Mouse (Mus musculus) stomach, embryonic 15.5 days (tissue): ENCODE results near the gene Fam120c. TPM values are rescaled to one million over a fixed set of nuclear protein-coding genes. Genes with fewer than 3 reads are reported as not detected.
"Not testable (repeated sequence)": the region's sequence is repeated elsewhere in the genome, so short reads cannot be mapped to it uniquely, and the experiment has no call there.

Experiments
- ATAC-seq: fragments of 200-750 bp; cut with Nextera tagmentation; 2 replicates; pipeline ENCODE4 v1.8.0; 2017; ENCODE audit warnings: low read depth, moderate number of reproducible peaks, moderate TSS enrichment; ENCODE audit not compliant: insufficient read depth, low FRiP score
- H3K27ac ChIP-seq: fragments of 300-500 bp; sonication (generic); 2 replicates; pipeline ENCODE4 v1.5.1; 2015; ENCODE audit warnings: mild to moderate bottlenecking, inconsistent platforms
- H3K27me3 ChIP-seq: fragments of 300-500 bp; sonication (generic); replicated peaks from 2 replicates; pipeline ENCODE4 v1.6.1; 2015; ENCODE audit warnings: inconsistent platforms
- H3K36me3 ChIP-seq: fragments of 300-500 bp; sonication (generic); 2 replicates; pipeline ENCODE4 v1.6.1; 2015; ENCODE audit warnings: inconsistent platforms
- H3K4me1 ChIP-seq: fragments of 300-500 bp; sonication (generic); 2 replicates; pipeline ENCODE4 v1.6.1; 2015; ENCODE audit warnings: inconsistent platforms
- H3K4me2 ChIP-seq: fragments of 300-500 bp; sonication (generic); 2 replicates; pipeline ENCODE4 v1.6.1; 2015; ENCODE audit warnings: mild to moderate bottlenecking, inconsistent platforms
- H3K4me3 ChIP-seq: fragments of 300-500 bp; sonication (generic); replicated peaks from 2 replicates; pipeline ENCODE4 v1.5.1; 2015; ENCODE audit warnings: inconsistent platforms
- H3K9ac ChIP-seq: fragments of 300-500 bp; sonication (generic); 2 replicates; pipeline ENCODE4 v1.6.1; 2015; ENCODE audit warnings: inconsistent platforms
- H3K9me3 ChIP-seq: fragments of 300-500 bp; sonication (generic); 2 replicates; pipeline ENCODE4 v1.6.1; 2016; ENCODE audit warnings: inconsistent platforms
- WGBS: fragments of 180-500 bp; shearing (Covaris S2); methylation state at CpG from one replicate; pipeline ENCODE4 v1.1.7; 2015; 5-methylcytosine and 5-hydroxymethylcytosine counted together
- polyA plus RNA-seq: library from polyadenylated mRNA; unstranded; fragments of >200 nt; fragmentation: Nextera tagmentation; extraction: Ambion mirVana; gene quantifications from 2 replicates; pipeline ENCODE4 v1.2.1, GENCODE M21; 2015

The Fam120c gene
- polyA plus RNA-seq, 1 experiment from 2014 or later = 3.5 TPM

DNA sequence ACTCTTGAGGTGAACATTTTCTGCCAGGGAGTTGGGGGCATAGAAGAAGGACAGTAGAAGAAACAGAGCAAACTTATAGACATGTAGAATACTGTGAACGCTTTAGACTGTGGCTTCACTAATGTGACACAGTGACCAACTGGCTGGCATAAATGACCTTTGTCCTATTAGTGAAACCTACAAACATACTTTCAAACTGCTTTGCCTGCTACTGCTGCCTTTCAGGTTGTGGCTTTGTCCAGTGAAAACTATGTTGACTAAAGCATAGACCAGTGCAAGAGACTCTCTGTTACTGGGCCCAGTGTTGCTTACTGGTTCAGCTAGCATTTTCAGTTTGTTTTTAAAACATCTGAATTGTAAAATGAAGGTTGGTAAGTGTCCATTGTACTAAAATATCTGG is 100.2 kb downstream of the Fam120c start:
- no peak overlapping the region for H3K4me3 ChIP-seq
- WGBS = 94% methylated on average over 1 of the region's 1 CpGs
- H3K36me3 ChIP-seq = no peaks in the 10 kb centered on the region
- H3K27me3 ChIP-seq = no peaks in the 10 kb centered on the region
- no peaks in the 10 kb centered on the region for H3K4me1 ChIP-seq
- no peak for ATAC-seq
- H3K9me3 ChIP-seq = no peaks in the 10 kb centered on the region
- no peak overlapping the region for H3K27ac ChIP-seq
- no peak overlapping the region for H3K9ac ChIP-seq
- H3K4me2 ChIP-seq = no peak overlapping the region

- no peak overlapping the region for H3K27ac ChIP-seq
- 80% methylated on average over 3 of the region's 3 CpGs for WGBS
- H3K4me2 ChIP-seq = no peak overlapping the region
Measured at GRCm38 (mm10) chrX:151488128-151488527, 144.2 kb downstream of the Fam120c start.

GRCm38 (mm10) chrX:151493269-151493668 is 149.3 kb downstream of the Fam120c start:
- H3K4me2 ChIP-seq, H3K9me3 ChIP-seq, H3K4me1 ChIP-seq, H3K27ac ChIP-seq, H3K36me3 ChIP-seq, H3K9ac ChIP-seq, ATAC-seq, H3K27me3 ChIP-seq, H3K4me3 ChIP-seq: not testable (repeated sequence)
- 87% methylated on average over 4 of the region's 4 CpGs for WGBS

More at GRCm38 (mm10) chrX:151488128-151488527, 144.2 kb downstream of the Fam120c start:
- H3K27me3 ChIP-seq = no peaks in the 10 kb centered on the region
- no peaks in the 10 kb centered on the region for H3K9me3 ChIP-seq
- H3K4me3 ChIP-seq = no peak overlapping the region
- ATAC-seq = no peak
- H3K4me1 ChIP-seq = no peaks in the 10 kb centered on the region
- H3K36me3 ChIP-seq = no peaks in the 10 kb centered on the region
- H3K9ac ChIP-seq = no peak overlapping the region

GRCm38 (mm10) chrX:151496596-151496995 is 152.6 kb downstream of the Fam120c start:
- no peaks in the 10 kb centered on the region for H3K4me1 ChIP-seq
- no peak for ATAC-seq
- no peak overlapping the region for H3K4me2 ChIP-seq
- H3K4me3 ChIP-seq = no peak overlapping the region
- H3K36me3 ChIP-seq = no peaks in the 10 kb centered on the region
- H3K9ac ChIP-seq = no peak overlapping the region
- H3K27me3 ChIP-seq = no peaks in the 10 kb centered on the region
- no peak overlapping the region for H3K27ac ChIP-seq
- WGBS = 82% methylated on average over 1 of the region's 1 CpGs
- H3K9me3 ChIP-seq = no peaks in the 10 kb centered on the region

- Histone ChIP-seq H3K4me1 (no peaks in the 10 kb centered on the region), H3K27ac (no peak overlapping the region), H3K9me3 (no peaks in the 10 kb centered on the region), H3K36me3 (no peaks in the 10 kb centered on the region), H3K4me3 (no peak overlapping the region), H3K27me3 (no peaks in the 10 kb centered on the region), H3K9ac (no peak overlapping the region), H3K4me2 (no peak overlapping the region)
- no peak for ATAC-seq
Measured at GRCm38 (mm10) chrX:151508536-151508935, 164.6 kb downstream of the Fam120c start.

GRCm38 (mm10) chrX:151509906-151510305 is 165.9 kb downstream of the Fam120c start:
- ATAC-seq = no peak
- Histone ChIP-seq H3K9me3 (no peaks in the 10 kb centered on the region), H3K36me3 (no peaks in the 10 kb centered on the region), H3K4me1 (no peaks in the 10 kb centered on the region), H3K4me3 (no peak overlapping the region), H3K9ac (no peak overlapping the region), H3K27me3 (no peaks in the 10 kb centered on the region), H3K27ac (no peak overlapping the region), H3K4me2 (no peak overlapping the region)
- WGBS = 86% methylated on average over 1 of the region's 1 CpGs

DNA sequence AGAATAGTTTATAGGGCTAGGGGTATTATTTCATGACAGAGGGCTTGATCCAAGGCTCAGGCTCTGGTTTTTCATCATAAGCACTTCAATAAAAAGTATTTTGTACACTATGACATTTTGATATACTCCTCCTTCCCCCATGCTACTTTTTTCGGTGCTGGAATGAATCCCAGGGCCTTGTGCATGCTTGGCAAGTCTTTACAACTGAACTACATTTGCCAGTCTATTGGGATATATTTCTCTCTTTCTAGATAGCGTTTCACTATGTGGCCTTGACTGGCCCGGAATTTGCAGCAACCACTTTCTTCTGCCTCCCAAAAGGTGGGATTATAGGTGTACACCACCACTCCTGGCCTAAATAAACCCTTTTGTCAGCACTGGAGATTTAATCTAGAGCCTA is 169.1 kb downstream of the Fam120c start:
- Histone ChIP-seq H3K9me3 (no peaks in the 10 kb centered on the region), H3K4me3 (no peak overlapping the region), H3K4me2 (no peak overlapping the region), H3K36me3 (no peaks in the 10 kb centered on the region), H3K27me3 (no peaks in the 10 kb centered on the region), H3K27ac (no peak overlapping the region), H3K9ac (no peak overlapping the region), H3K4me1 (no peaks in the 10 kb centered on the region)
- WGBS = 75% methylated on average over 3 of the region's 3 CpGs
- ATAC-seq = no peak

- H3K4me3 ChIP-seq = no peak overlapping the region
- no peak for ATAC-seq
Measured at GRCm38 (mm10) chrX:151513694-151514093, 169.7 kb downstream of the Fam120c start.

DNA sequence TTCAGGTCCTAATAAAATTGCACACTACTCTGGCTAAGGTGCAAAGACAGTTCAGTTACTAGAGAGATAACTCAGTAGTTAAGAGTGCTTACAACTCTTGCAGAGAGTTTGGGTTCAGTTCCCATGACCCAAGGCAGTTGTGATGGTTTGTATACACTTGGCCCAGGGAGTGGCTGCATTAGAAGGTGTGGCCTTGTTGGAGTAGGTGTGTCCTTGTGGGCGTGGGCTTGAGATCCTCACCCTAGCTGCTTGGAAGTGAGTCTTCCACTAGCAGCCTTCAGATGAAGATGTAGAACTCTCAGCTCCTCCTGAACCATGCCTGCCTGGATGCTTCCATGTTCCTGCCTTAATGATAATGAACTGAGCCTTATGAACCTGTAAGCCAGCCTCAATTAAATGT is 174.2 kb downstream of the Fam120c start:
- Histone ChIP-seq H3K27me3 (no peaks in the 10 kb centered on the region), H3K36me3 (no peaks in the 10 kb centered on the region), H3K4me3 (no peak overlapping the region), H3K27ac (no peak overlapping the region), H3K4me1 (no peaks in the 10 kb centered on the region), H3K9ac (no peak overlapping the region), H3K9me3 (no peaks in the 10 kb centered on the region), H3K4me2 (no peak overlapping the region)
- WGBS = 63% methylated on average over 1 of the region's 1 CpGs
- no peak for ATAC-seq

More at GRCm38 (mm10) chrX:151513694-151514093, 169.7 kb downstream of the Fam120c start:
- WGBS = 91% methylated on average over 2 of the region's 2 CpGs
- H3K9ac ChIP-seq = no peak overlapping the region
- no peak overlapping the region for H3K27ac ChIP-seq
- no peaks in the 10 kb centered on the region for H3K27me3 ChIP-seq
- H3K4me1 ChIP-seq = no peaks in the 10 kb centered on the region
- H3K4me2 ChIP-seq = no peak overlapping the region
- no peaks in the 10 kb centered on the region for H3K36me3 ChIP-seq
- H3K9me3 ChIP-seq = no peaks in the 10 kb centered on the region

GRCm38 (mm10) chrX:151520127-151520457 is 176.1 kb downstream of the Fam120c start:
- Histone ChIP-seq H3K9ac (no peak overlapping the region), H3K9me3 (no peaks in the 10 kb centered on the region), H3K4me3 (peak overlapping the region; percentile 57), H3K27me3 (no peaks in the 10 kb centered on the region), H3K4me1 (no peaks in the 10 kb centered on the region), H3K36me3 (no peaks in the 10 kb centered on the region), H3K27ac (peak overlapping the region; percentile 98), H3K4me2 (peak overlapping the region; percentile 36)
- WGBS = 24% methylated on average over 16 of the region's 17 CpGs
- ATAC-seq = no peak

DNA sequence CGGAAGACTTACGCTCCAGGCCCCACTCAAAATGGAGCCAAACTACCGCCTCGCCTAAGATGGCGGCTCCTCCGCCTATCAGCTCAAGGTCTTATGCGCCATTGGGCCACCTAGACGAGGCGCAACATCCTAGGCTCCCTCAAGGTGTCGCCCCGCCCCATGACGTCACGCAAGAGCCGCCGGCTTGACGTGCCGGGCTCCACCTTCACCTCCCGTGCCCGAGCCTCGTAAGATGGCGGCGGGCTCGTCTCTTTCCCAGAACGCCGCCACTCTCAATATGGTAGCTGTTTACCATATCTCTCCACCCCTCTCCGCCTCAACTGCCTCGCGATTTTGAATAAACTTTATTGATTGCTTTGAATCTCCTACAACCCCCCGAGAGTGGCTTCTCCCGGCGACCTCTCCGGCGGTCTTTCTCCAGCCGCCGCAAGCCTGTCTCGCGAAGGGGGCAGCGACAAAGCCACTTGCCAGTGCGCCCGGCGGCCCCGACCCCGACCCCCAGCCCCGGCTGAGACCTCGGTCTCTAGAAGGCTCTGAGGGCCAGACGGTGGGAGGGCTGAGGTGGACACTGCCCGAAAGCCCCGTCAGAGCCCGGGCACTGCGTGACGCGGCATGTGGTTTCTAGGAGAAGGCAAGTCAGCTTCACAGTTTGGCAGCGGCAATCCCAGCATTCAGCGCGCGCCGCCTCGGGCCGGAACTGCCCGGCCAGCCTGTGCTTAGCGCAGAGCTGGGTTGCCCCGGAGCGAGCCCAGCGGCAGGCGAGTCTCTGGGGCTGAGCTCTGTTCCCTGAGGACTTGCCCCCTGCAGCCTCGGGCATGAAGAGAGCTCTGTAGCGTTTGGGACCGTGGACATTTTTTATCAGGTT is 176.7 kb downstream of the Fam120c start, which contains the start of gene Phf8:
Gene Phf8 (plus strand): TSS at position 215 of the 865 bp plus-strand sequence.
- Histone ChIP-seq H3K27ac (peak within 1 kb of the TSS; percentile 98), H3K27me3 (no peaks in the 10 kb centered on the region), H3K4me2 (peak within 1 kb of the TSS; percentile 59), H3K4me3 (peak within 1 kb of the TSS; percentile 57), H3K36me3 (no peaks in the 10 kb centered on the region), H3K9me3 (no peaks in the 10 kb centered on the region), H3K9ac (peak within 1 kb of the TSS; percentile 46; the same call in 1 of the 2 replicates), H3K4me1 (no peaks in the 10 kb centered on the region)
- peak; percentile 96 for ATAC-seq
- WGBS = 25% methylated on average over 67 of the region's 68 CpGs
